Mouse (Mus musculus) hematopoietic stem cell, adult 5-6 weeks (primary cell): ENCODE measurements around the gene Slc9a9. TPM values are rescaled to one million over a fixed set of nuclear protein-coding genes. Genes with fewer than 3 reads are reported as not detected.

ENCODE experiments used
- ATAC-seq, 2 experiments: fragments of 125-278 bp in 1 of 2; replicated peaks in 1 of 2; 2 replicates each; pipeline ENCODE4 v1.8.0; 2016 to 2017; ENCODE audit warnings: inconsistent platforms in 2 of 2, mild to moderate bottlenecking in 2 of 2, moderate number of reproducible peaks in 2 of 2, low read depth in 1 of 2, moderate TSS enrichment in 1 of 2; ENCODE audit not compliant: low FRiP score in 2 of 2, poor library complexity in 2 of 2, severe bottlenecking in 2 of 2, insufficient read depth in 1 of 2, low TSS enrichment in 1 of 2
- total RNA-seq: library from RNA; stranded (forward); fragments of 172-1452, 232-1000 nt; gene quantifications from 2 replicates; pipeline ENCODE4 v1.2.3, GENCODE M21; 2017

The Slc9a9 gene
- total RNA-seq, 1 experiment from 2014 or later = 16.7 TPM

DNA sequence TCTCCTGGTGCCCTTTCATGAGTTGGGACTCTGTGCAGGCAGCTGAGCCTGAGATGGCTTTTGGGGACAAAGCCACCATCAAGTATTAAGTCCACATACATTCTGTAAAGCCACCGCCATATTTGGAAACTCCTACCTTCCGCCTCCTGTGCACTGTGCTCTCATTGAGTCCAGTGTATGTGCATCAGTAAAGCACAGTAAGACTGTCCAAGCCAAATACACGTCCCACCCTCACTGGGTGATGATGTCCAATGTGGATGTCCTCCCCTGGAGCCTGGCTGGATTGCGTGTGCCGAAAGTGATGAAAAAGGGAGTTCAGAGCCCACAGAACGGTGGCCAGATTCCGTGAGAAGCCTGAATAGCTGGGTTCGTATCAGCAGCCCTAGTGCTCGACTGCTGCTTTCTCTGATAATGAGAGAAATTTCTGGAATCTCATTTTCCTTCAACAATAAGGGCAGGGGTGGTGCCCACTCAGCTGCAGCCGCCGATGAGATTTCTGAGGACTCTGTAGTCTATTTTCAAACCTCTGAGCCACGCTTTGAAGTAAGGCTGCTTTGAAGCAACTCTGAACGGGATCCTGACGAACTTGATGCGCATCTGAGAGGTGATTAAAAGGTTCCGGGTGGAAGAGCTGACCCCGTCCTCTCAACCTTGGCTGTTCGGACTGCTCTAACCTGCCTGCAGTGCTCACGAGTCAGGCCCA lies 81.4 kb downstream of the Slc9a9 start:
- ATAC-seq = no peak; a peak in 1 of 4 replicates

DNA sequence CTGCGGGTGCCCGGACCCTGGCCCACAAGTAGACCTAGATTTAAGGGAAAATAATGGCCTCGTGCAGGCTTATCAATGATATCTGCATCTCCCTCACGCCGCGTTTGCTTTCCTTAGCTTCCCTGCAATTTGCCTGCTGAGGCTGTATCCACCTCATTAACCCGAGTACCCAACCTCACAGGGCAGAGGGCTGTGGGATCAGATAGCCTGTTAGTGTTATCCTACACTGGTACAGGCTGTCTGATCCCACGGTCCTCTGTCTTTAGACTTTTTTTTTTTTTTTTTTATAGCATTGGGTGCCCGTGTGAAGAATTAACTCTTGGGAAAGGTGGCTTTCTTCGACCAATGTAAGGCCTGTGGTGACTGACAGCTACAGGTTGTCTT lies 81.9 kb downstream of the Slc9a9 start:
- no peak for ATAC-seq

DNA sequence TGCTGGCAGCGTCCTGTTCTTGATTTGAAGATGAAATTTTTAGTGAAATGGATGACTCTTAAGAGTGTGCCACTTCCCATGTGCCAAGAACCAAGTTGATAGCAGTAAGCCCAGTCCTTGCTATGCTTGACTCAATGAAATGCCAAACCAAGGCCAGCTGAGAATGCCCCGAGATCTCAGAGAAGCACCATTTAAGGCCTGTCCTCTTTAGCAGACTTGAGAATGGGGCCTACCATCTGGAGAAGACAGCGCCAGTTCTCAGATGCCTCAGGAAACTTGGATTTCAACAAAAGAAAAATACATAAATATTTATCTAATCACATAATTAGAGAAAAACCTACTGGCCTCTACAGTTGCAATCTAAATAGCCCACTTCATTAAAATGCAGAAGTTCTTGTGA lies 82.4 kb downstream of the Slc9a9 start:
- ATAC-seq = no peak

DNA sequence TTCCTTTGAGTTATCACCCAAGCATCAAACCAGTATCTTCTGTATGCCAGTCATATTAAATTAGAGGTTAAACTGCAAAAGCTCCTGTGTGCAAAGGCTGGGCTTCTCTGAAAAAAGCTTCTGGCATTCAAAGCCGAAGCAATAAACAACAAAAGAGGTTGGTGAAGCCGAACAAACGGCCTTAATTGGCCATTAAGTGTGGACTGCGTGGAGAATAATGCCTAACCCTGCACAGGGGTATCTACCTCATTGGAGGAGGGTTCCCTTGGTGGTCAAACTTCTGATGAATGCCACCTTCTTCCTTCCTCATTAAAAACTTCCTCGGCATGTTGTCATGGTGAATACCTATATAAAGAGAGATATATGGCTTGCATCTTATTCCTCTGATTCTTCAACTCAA lies 90.2 kb downstream of the Slc9a9 start:
- ATAC-seq = no peak

DNA sequence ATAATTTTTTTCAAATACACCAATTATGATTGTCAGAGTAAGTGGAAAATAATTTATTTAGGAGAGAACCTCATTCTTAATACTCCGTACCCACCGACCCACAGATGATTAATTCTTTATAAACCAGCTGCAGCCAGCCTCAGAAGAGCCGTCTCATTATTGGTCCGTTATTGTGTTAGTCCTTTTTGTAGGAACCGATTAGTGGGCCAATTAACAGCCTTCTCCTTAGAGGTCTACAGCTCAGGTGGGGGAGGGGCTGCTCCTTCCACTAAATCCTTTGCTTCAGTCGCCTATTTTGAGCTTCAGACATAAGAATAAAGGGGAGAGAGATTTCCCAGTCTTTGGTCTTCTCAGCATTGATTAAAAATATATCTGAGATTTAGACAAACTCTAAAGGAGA lies 98.4 kb downstream of the Slc9a9 start:
- ATAC-seq = no peak

DNA sequence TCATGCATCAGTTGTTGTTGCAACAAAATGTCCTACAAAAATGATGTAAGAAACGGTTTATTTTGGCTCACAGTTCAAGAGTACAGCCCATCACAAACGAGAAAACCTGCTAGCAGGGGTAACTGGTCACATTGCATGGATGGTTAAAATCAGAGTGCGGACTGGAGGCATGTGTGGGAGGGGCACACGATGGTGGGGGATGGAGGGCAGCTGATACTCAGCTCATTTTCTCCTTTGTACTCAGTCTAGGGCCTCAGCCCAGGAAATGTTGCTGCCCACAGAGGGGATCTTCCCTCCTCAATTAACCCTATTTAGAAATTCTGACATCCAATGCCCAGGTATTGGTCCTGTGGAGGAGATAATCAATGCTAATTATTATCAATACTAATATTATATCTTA lies 98.8 kb downstream of the Slc9a9 start:
- no peak for ATAC-seq

DNA sequence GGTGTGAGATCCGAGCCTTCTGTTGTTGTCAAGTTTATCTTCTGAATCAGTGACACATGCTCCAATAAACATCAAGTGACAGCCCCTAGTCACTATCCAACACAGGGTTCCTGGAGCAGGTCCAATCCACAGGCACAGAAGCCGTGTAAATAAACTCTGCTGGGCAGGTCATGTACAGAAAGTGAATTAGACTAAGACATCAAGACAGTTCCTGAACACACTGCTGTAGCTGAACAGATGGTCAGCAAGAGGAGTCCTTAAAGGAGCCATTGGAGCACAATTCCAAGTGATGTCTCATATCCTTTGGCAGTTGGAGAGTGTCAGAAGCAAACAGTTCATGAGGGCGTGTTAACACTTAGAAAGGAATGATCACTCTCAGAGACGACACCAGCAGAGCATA lies 103.6 kb downstream of the Slc9a9 start:
- ATAC-seq = no peak

DNA sequence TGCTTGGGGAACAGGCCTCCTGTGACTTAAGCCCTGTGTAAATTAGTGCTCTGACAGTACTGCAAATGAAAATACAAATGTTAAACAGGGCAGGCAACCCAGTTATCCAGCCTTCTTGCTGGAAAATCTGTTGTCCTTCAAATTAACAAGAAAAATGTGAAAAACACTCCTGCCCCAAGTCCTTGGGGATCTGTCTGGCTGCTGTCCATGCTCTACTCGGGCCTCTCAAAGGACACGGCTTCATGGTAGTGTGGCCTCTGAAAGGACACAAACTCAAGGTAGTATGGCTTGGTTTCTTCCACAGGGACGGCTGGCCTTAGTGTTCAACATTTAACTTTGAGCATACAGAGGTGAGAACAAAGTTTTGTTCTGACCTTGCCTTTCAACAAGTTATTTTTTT lies 118.6 kb downstream of the Slc9a9 start:
- no peak for ATAC-seq

DNA sequence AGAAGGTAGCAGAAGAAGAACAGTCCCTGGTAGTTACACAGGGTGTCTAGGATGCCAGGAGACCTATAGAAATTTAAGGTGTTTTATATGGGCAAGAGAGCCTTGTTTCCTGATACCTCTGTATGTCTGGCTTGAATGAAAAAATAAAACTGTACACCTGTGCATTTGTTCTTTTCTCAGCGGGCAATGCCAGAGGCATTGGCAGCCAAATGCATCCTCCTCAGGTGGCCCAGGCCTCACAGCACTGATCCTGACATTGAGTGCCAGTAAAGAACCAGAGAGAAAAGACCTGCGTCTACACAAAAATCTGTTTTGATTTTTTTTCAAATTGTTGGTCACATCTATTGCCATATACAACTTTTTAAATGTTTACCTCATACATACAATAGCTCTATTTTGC lies 121.3 kb downstream of the Slc9a9 start:
- ATAC-seq = no peak

DNA sequence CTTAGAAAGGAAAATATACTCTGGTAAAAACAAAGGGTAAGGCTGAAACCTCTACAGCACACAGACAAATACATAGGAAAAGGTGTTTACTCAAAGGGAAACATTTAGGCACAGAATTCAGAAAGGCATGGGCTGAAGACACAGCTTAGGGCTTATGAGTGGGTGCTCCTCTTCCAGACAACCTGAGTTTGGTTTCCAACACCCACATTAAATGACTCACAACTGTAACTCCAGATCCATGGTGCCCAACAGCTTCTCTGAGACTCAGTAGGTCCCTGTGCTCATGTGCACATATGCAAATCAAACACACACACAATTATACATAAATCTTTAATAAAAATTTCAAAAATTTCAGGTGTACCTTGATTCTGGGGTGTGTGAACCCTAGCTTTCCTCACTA lies 133.4 kb downstream of the Slc9a9 start:
- no peak for ATAC-seq

DNA sequence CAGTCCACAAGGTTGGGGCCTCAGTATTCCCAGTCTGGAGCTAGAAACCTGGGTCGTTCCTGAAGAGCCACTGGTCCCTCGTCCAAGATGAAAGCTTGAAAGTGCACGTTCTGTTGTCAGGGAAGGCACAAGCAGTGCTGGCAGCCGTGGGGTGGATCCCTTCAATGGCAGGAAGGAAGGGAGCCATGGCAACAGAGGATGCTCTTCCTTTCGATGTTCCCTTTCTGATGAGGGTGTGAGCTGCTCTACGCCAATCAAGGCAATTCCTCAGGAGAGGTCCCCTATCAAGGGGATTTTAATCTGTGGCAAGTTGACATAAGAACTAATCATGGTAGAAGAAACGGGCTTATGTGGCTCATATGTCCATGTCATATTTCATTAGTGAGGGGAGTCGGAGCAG lies 135.8 kb downstream of the Slc9a9 start:
- no peak for ATAC-seq

DNA sequence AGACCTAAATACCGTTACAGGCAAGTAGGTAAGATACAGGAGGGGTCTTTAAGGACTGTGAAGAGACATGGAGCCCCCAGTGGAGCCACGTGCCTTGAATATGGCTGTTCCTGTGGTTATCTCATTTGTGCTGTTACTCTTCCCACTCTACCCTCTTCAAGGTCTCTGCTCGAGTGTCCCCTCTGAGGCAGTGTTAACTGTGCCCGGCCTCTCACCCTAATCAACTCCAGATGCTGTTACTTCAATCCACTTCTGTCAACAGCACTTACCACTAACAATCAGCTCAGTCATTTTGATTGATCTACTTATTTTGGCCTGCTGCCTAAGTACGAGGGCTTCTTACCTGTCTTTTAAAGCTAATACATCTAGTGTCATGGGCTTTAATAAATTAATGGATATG lies 145.8 kb downstream of the Slc9a9 start:
- no peak for ATAC-seq

DNA sequence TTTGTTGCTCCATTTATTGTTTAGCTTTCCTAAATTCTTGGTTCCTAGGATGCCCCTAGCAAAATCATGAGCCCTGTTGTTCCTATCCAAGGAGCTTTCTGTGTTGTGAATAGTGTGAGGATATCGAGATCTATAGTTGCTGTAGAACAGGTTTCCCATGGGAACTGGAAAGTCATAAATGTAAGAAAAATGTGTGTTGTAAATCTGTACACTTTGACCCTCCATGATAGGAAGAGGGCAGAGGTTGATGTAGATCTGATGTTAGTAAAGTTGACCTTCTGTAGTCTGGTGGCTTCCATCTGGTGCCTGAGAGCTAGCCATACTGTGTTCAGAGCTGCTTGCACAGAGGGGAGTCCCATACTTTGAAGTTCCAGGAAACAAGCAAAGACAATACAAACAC lies 151.6 kb downstream of the Slc9a9 start:
- no peak for ATAC-seq

DNA sequence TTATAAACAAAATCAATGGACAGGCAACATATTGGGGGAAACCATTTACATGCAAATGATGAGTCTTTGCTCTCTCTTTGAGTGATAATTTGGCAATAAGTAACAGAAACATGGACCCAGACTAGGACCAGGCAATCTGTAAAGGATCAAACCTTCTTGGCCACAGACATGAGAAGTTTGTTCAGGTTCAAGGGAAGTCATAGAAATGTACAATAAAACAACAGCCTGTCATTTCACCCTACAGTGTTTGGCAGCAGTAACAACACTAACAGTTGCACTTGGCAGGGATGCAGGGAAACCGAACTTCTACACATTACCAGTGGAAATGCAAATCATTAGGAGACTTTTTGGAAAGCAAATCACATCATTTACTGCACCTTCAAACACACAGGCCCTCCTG lies 164.1 kb downstream of the Slc9a9 start:
- ATAC-seq = no peak

DNA sequence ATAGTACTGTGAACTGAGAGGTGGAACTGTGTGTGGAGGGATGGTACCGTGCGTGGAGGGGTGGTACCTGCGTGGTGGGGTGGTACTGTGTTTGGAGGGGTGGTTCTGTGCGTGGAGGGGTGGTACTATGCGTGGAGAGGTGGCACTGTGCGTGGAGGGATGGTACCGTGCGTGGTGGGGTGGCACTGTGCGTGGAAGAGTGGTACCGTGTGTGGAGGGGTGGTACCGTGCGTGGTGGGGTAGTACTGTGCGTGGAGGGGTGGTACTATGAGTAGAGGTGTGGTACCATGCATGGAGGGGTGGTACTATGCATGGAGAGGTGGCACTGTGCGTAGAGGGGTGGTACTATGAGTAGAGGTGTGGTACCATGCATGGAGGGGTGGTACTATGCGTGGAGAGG lies 167.7 kb downstream of the Slc9a9 start:
- ATAC-seq = no peak; a peak in 1 of 4 replicates

DNA sequence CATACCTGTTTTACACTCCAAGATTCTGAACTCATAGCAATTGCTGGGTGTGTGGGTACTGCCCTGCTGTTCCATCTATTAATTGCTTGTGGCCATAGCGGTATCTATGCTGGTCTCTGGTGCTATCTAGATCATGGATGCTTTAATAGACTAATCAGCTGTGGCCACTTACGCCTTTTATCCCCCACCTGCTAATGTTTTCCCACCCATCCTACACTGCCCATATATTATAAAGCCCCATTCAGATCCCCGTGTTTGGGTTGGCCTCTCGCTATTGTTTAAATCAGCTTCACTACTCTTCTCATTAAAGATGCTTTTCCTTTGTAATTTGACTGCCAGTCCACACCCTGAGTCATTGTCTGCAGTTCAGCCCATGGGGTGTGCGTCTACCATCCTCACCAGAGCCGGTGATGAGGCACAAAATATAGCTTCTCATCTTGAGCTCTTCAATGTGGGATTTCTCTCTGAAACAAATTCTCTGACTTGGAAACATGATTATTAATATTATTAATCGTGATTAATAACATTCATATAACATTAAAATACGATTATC lies 168.8 kb downstream of the Slc9a9 start:
- no peak for ATAC-seq

DNA sequence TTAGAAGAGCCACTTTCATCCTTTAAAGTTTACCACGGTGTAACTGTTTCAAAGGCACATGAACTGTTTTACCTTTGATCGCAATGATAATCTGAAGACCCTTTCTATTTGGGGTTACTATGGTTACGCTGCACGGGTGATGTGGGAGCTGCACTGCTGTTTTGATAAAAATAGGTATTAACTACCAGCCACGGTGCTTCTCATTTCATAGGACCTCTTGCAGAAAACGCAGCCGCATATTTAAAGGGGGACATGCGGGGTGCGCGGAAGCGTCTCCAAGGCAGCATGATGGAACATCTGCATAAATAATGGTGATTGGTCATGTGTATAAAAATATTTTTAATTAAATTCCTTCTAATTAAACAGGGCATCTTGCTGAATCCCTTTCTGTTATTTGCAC lies 169.5 kb downstream of the Slc9a9 start:
- ATAC-seq = no peak

DNA sequence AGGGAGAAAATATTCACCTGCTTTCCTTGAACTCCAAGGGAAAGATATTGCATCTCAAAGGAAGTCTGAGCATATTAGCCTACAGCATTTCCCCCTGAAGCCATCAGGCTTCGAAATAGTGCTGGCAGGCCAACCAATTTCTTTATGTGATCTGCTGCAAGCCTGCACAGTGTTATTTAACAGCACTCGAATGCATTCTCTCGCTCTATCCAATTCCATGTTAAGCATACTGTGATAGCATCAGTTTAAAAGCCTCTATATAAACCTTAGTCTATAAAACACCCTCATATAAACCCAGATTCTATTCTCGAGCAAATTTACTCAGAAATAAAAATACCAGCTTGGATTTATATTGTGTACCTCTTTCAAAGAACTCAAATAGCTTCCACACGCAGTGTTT lies 170.7 kb downstream of the Slc9a9 start:
- no peak for ATAC-seq

DNA sequence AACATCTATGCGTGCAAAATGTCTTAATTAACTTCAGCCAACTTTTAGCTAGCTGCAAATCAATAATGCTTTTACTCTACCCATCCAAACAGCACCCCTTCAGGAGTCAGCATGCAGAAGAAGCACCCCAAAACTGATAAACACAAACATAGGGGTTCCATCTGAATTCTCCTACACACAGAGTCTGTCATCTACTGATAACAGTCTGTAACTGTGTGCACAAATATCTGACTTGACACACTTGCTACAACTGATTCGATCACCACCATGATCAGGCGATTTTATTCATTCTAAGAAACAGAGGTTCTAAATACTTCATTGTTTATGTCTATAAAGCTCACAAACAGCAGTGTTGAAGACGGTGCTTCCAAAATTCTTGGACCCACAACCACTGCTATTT lies 171.3 kb downstream of the Slc9a9 start:
- ATAC-seq = no peak
